Mouse (Mus musculus): ENCODE results near the gene Nufip2. TPM values are rescaled to one million over a fixed set of nuclear protein-coding genes. Genes with fewer than 3 reads are reported as not detected.

Gene Nufip2
- polyA plus RNA-seq, 1 experiment from 2014 or later: 6.7 TPM

DNA sequence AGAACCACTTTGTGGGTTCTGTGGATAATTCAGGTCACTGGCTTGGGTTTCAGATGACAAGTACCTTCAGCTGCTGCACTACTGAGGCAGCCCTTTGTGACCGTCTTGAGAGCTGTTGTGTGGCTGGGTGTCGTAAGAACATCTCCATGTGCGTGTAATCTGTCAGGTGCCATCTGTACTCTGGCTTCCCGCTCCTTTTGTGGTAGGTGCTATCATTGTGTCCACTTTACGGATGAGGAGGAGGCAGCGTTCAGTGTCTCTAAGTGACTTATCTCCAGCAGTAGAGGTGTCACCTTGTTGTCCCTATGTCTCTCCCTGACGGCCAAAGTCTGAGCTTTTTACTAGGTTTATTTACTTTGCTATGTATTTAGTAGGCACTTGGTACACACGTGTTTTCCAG lies 84.4 kb downstream of the Nufip2 start:
- Histone ChIP-seq H3K27ac (ENCODE audit: low read depth) (no peak overlapping the region), H3K9ac (ENCODE audit: low read length) (no peak overlapping the region), H3K4me2 (ENCODE audit: low read length) (no peak overlapping the region), H3K36me3 (ENCODE audit: control insufficient read depth, insufficient read depth, low read length) (no peaks in the 10 kb centered on the region), H3K4me1 (replicated peaks; ENCODE audit: control insufficient read depth, insufficient read depth, low read length) (peaks cover 15% of the 10 kb centered on the region), H3K9me3 (ENCODE audit: control insufficient read depth, low read length) (no peaks in the 10 kb centered on the region), H3K27me3 (replicated peaks; ENCODE audit: control insufficient read depth, insufficient read depth, low read length) (no peaks in the 10 kb centered on the region), H3K4me3 (ENCODE audit: low read depth, low read length) (no peak overlapping the region)
- DNase-seq (ENCODE audit: low spot score): no peak
- 74% methylated on average over 8 of the region's 8 CpGs for WGBS
- no peak for ATAC-seq (replicated peaks; ENCODE audit: low FRiP score, low TSS enrichment, low read depth)

DNA sequence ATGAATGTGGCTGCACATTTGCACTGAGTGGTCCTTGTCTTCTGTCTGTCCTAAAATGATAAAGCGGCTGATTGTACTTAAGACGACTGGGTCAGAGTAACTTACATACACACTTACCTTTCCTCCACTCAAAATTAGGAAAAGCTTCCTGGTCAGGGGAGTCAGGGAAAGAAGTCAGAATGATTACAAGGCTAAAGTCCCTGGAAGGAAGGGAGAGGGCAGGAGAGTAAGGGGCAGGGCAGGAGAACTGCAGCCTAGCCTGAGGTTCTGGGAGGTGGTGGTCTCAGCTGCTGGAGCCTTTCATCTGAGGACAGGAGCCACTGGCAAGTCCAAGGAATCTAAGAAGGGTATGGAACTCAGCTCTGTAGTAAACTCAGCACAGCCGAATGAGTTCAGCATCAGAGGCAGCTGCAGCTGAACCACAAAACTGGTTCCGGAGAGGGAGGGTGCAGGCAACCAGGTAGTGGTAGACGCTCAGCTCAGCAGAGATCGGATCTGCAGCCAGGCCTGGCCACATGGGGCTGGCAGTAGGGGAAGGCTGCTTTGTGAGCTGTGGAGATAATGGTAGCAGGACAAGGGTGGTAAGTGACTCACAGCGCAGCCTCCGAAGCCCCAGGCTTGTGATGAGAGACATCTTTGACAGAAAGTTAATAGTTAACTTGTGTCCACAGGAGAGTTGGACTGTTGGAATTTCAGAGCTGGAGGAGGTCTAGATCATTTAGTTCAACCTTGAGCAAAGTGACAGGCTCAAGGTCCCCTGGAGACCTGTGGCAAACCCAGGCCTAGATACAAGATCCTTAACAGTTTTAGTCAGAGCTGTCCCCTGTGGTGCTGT lies 86.1 kb downstream of the Nufip2 start:
- DNase-seq (ENCODE audit: low spot score): peak; percentile 71
- Histone ChIP-seq H3K9me3 (ENCODE audit: control insufficient read depth, low read length) (no peaks in the 10 kb centered on the region), H3K27me3 (replicated peaks; ENCODE audit: control insufficient read depth, insufficient read depth, low read length) (no peaks in the 10 kb centered on the region), H3K27ac (ENCODE audit: low read depth) (peak overlapping the region; percentile 76), H3K4me2 (ENCODE audit: low read length) (0 out of 2 replicates have a peak overlapping the region, but pooled peaks have one; percentile 4), H3K36me3 (ENCODE audit: control insufficient read depth, insufficient read depth, low read length) (0 out of 2 replicates have a peak, but pooled peaks cover under 1% of the 10 kb centered on the region), H3K9ac (ENCODE audit: low read length) (no peak overlapping the region), H3K4me3 (ENCODE audit: low read depth, low read length) (no peak overlapping the region), H3K4me1 (replicated peaks; ENCODE audit: control insufficient read depth, insufficient read depth, low read length) (0 out of 2 replicates have a peak, but pooled peaks cover 4% of the 10 kb centered on the region)
- ATAC-seq (replicated peaks; ENCODE audit: low FRiP score, low TSS enrichment, low read depth): peak; percentile 86
- WGBS: 53% methylated on average over 8 of the region's 8 CpGs

DNA sequence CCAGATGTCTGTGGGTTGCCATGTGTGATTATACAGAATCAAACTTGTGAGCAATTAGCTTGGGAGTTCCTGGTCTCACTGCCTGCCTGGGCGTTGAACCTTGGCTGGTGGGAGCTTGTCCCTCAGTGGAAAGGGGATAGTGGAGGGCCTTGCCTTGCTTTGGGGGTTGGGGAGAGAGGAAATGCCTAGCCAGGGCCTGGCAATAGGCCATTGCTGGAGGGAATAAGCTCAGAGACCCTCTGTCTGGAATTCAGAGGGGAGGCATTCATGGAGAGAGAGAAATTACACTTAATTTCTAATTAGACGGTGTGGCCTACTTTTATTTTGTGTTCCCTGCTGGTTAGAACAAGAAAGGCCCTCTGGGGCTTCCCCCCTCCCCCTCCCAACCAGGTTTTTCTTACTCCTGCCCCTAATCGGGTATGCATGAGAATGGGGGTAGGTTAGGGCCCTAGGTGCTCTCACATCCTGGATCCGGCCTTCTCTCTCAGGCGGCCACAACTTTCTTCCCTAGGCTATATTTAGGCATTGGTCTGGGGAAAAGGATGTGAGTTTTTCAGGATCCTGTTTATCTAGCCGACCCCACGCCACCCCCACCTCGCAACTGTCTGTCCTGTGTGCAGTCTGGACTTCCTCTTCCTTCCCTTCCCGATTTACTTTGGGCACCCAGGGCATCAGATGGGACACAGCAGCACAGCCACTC lies 89.9 kb downstream of the Nufip2 start:
- Histone ChIP-seq H3K4me2 (ENCODE audit: low read length) (no peak overlapping the region), H3K36me3 (ENCODE audit: control insufficient read depth, insufficient read depth, low read length) (peaks cover 18% of the 10 kb centered on the region), H3K4me1 (replicated peaks; ENCODE audit: control insufficient read depth, insufficient read depth, low read length) (0 out of 2 replicates have a peak, but pooled peaks cover 4% of the 10 kb centered on the region), H3K9me3 (ENCODE audit: control insufficient read depth, low read length) (no peaks in the 10 kb centered on the region), H3K9ac (ENCODE audit: low read length) (no peak overlapping the region), H3K4me3 (ENCODE audit: low read depth, low read length) (no peak overlapping the region), H3K27me3 (replicated peaks; ENCODE audit: control insufficient read depth, insufficient read depth, low read length) (no peaks in the 10 kb centered on the region), H3K27ac (ENCODE audit: low read depth) (no peak overlapping the region)
- WGBS: 65% methylated on average over 9 of the region's 9 CpGs
- ATAC-seq (replicated peaks; ENCODE audit: low FRiP score, low TSS enrichment, low read depth): no peak
- no peak for DNase-seq (ENCODE audit: low spot score)

DNA sequence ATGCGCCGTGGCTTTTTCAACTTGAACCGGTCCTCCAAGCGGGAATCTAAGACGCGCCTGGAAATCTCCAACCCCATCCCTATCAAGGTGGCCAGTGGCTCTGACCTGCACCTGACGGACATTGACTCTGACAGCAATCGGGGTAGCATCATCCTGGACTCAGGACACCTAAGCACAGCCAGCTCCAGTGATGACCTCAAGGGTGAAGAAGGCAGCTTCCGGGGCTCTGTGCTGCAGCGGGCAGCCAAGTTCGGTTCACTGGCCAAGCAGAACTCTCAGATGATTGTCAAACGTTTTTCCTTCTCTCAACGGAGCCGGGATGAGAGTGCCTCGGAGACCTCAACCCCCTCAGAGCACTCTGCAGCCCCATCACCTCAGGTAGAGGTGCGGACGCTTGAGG lies 91.5 kb downstream of the Nufip2 start:
- DNase-seq (ENCODE audit: low spot score) (no peak), ATAC-seq (replicated peaks; ENCODE audit: low FRiP score, low TSS enrichment, low read depth) (no peak)
- H3K27ac ChIP-seq (ENCODE audit: low read depth): no peak overlapping the region
- H3K9ac ChIP-seq (ENCODE audit: low read length): no peak overlapping the region
- no peak overlapping the region for H3K4me3 ChIP-seq (ENCODE audit: low read depth, low read length)
- WGBS: 95% methylated on average over 17 of the region's 17 CpGs
- H3K4me2 ChIP-seq (ENCODE audit: low read length): no peak overlapping the region
- H3K36me3 ChIP-seq (ENCODE audit: control insufficient read depth, insufficient read depth, low read length): peaks cover 18% of the 10 kb centered on the region
- no peaks in the 10 kb centered on the region for H3K9me3 ChIP-seq (ENCODE audit: control insufficient read depth, low read length)
- H3K27me3 ChIP-seq (replicated peaks; ENCODE audit: control insufficient read depth, insufficient read depth, low read length): no peaks in the 10 kb centered on the region
- H3K4me1 ChIP-seq (replicated peaks; ENCODE audit: control insufficient read depth, insufficient read depth, low read length): 0 out of 2 replicates have a peak, but pooled peaks cover 11% of the 10 kb centered on the region

DNA sequence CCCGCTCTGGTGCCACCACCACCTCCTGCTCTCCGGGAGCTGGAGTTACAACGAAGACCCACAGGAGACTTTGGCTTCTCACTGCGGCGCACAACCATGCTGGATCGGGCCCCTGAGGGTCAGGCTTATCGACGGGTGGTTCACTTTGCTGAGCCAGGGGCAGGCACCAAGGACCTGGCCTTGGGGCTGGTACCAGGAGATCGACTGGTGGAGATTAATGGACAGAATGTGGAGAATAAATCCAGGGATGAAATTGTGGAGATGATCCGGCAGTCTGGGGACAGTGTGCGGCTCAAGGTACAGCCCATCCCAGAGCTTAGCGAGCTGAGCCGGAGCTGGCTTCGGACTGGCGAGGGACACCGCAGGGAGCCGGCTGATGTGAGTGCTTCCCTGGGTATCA lies 92.0 kb downstream of the Nufip2 start:
- 93% methylated on average over 17 of the region's 17 CpGs for WGBS
- H3K27ac ChIP-seq (ENCODE audit: low read depth): no peak overlapping the region
- peaks cover 18% of the 10 kb centered on the region for H3K36me3 ChIP-seq (ENCODE audit: control insufficient read depth, insufficient read depth, low read length)
- DNase-seq (ENCODE audit: low spot score) (no peak), ATAC-seq (replicated peaks; ENCODE audit: low FRiP score, low TSS enrichment, low read depth) (no peak)
- no peak overlapping the region for H3K9ac ChIP-seq (ENCODE audit: low read length)
- peaks cover 12% of the 10 kb centered on the region; the same call in 1 of the 2 replicates for H3K4me1 ChIP-seq (replicated peaks; ENCODE audit: control insufficient read depth, insufficient read depth, low read length)
- no peaks in the 10 kb centered on the region for H3K27me3 ChIP-seq (replicated peaks; ENCODE audit: control insufficient read depth, insufficient read depth, low read length)
- no peak overlapping the region for H3K4me2 ChIP-seq (ENCODE audit: low read length)
- no peaks in the 10 kb centered on the region for H3K9me3 ChIP-seq (ENCODE audit: control insufficient read depth, low read length)
- no peak overlapping the region for H3K4me3 ChIP-seq (ENCODE audit: low read depth, low read length)

DNA sequence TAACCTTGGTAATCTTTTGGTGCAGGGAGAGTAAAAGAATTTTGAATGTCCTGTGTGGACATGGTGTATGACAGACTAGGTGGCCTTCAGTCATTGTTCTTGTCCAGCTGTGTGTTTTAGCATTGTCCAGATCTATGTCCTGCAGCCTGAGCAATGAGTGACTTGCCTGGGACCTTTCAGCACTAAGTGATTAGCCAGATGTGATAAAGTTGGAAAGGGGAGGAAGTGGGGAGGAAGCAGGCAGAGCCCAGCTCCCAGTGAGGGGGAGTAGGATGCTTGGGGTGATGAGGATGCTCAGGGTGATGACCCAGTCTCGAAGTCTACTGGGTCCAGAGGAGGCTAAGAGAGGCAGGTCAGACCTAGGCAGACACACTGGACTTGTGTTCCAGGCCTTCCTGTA lies 93.3 kb downstream of the Nufip2 start:
- H3K9me3 ChIP-seq (ENCODE audit: control insufficient read depth, low read length): no peaks in the 10 kb centered on the region

DNA sequence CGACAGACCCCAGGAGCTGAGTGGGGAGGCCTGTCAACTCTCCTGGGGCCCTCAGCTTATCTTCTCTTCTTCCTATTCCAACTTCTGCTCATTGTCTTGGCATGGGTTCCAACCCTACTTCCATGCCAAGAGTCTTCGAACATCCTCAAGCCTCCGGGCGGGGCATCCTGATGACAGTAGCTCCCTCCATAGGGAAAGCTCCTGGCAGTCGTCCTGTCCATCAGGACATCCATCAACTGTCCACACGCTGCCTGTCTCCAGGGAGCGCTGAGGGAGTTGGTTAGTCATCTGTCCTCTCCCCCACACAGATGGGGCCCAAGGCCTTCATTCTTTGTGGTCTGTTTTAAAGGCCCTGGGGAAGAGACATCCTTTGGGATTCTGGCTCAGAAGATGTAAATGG lies 95.1 kb downstream of the Nufip2 start:
- no peak overlapping the region for H3K9ac ChIP-seq (ENCODE audit: low read length)
- no peaks in the 10 kb centered on the region for H3K27me3 ChIP-seq (replicated peaks; ENCODE audit: control insufficient read depth, insufficient read depth, low read length)
- H3K4me2 ChIP-seq (ENCODE audit: low read length): no peak overlapping the region
- H3K36me3 ChIP-seq (ENCODE audit: control insufficient read depth, insufficient read depth, low read length): peaks cover 18% of the 10 kb centered on the region
- DNase-seq (ENCODE audit: low spot score) (no peak), ATAC-seq (replicated peaks; ENCODE audit: low FRiP score, low TSS enrichment, low read depth) (no peak)
- H3K27ac ChIP-seq (ENCODE audit: low read depth): no peak overlapping the region
- peaks cover 39% of the 10 kb centered on the region for H3K4me1 ChIP-seq (replicated peaks; ENCODE audit: control insufficient read depth, insufficient read depth, low read length)
- 67% methylated on average over 7 of the region's 7 CpGs for WGBS
- no peaks in the 10 kb centered on the region for H3K9me3 ChIP-seq (ENCODE audit: control insufficient read depth, low read length)
- no peak overlapping the region for H3K4me3 ChIP-seq (ENCODE audit: low read depth, low read length)

More for the DNA sequence above, 93.3 kb downstream of the Nufip2 start:
- H3K4me3 ChIP-seq (ENCODE audit: low read depth, low read length): no peak overlapping the region
- peaks cover 25% of the 10 kb centered on the region for H3K4me1 ChIP-seq (replicated peaks; ENCODE audit: control insufficient read depth, insufficient read depth, low read length)
- H3K9ac ChIP-seq (ENCODE audit: low read length): no peak overlapping the region
- no peak overlapping the region for H3K27ac ChIP-seq (ENCODE audit: low read depth)
- no peak for ATAC-seq (replicated peaks; ENCODE audit: low FRiP score, low TSS enrichment, low read depth)
- 70% methylated on average over 1 of the region's 1 CpGs for WGBS
- no peak overlapping the region for H3K4me2 ChIP-seq (ENCODE audit: low read length)
- DNase-seq (ENCODE audit: low spot score): no peak
- H3K27me3 ChIP-seq (replicated peaks; ENCODE audit: control insufficient read depth, insufficient read depth, low read length): no peaks in the 10 kb centered on the region
- H3K36me3 ChIP-seq (ENCODE audit: control insufficient read depth, insufficient read depth, low read length): peaks cover 18% of the 10 kb centered on the region

DNA sequence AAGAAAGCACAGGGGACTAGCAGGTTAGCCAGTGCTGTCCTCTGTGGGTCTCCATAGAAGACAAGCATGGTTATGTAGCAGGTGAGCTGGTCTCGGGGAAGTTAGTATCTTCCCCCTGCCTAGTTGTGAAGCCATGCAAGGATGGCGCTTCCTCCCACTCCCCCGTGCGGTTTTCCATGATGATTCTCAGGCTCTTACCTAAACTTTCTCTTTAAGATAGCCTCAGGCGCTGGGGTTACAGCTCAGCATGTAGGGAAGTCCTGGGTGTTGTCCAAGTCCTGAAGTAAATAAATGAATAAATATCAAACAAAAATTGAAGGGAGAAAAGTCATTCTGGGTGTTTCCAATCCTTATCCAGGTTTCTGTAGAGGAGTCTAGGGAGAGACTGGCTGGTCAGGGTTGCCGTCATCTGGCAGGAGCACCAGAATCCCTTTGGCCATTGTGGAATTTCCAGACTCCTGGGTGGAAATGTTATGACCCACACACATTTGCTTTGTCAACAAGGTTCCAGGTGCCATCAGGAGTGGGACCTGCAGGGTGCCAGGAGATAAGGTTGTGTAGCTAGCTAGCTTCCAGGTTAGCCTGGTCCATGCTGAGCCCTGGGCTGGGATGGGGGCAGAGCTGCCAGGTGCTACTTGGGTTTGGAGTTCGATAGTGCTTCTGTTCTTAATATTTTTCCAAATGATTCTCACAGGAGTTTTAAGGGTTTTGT lies 96.3 kb downstream of the Nufip2 start:
- Histone ChIP-seq H3K27me3 (replicated peaks; ENCODE audit: control insufficient read depth, insufficient read depth, low read length) (no peaks in the 10 kb centered on the region), H3K36me3 (ENCODE audit: control insufficient read depth, insufficient read depth, low read length) (peaks cover 16% of the 10 kb centered on the region), H3K4me1 (replicated peaks; ENCODE audit: control insufficient read depth, insufficient read depth, low read length) (peaks cover 42% of the 10 kb centered on the region), H3K4me3 (ENCODE audit: low read depth, low read length) (no peak overlapping the region), H3K4me2 (ENCODE audit: low read length) (no peak overlapping the region), H3K9ac (ENCODE audit: low read length) (no peak overlapping the region), H3K27ac (ENCODE audit: low read depth) (no peak overlapping the region), H3K9me3 (ENCODE audit: control insufficient read depth, low read length) (no peaks in the 10 kb centered on the region)
- ATAC-seq (replicated peaks; ENCODE audit: low FRiP score, low TSS enrichment, low read depth) (no peak), DNase-seq (ENCODE audit: low spot score) (no peak)
- WGBS: 85% methylated on average over 7 of the region's 7 CpGs
